Mouse (Mus musculus): ENCODE measurements around the gene Trp53i11. TPM values are rescaled to one million over a fixed set of nuclear protein-coding genes. Genes with fewer than 3 reads are reported as not detected.

Trp53i11 gene
- polyA plus RNA-seq (2014; fragmentation: Illumina TruSeq; extraction: RNeasy Lipid Tissue Mini Kit (QIAGEN cat#74804); ENCODE audit: low read depth, low replicate concordance) = 2.7 TPM

DNA sequence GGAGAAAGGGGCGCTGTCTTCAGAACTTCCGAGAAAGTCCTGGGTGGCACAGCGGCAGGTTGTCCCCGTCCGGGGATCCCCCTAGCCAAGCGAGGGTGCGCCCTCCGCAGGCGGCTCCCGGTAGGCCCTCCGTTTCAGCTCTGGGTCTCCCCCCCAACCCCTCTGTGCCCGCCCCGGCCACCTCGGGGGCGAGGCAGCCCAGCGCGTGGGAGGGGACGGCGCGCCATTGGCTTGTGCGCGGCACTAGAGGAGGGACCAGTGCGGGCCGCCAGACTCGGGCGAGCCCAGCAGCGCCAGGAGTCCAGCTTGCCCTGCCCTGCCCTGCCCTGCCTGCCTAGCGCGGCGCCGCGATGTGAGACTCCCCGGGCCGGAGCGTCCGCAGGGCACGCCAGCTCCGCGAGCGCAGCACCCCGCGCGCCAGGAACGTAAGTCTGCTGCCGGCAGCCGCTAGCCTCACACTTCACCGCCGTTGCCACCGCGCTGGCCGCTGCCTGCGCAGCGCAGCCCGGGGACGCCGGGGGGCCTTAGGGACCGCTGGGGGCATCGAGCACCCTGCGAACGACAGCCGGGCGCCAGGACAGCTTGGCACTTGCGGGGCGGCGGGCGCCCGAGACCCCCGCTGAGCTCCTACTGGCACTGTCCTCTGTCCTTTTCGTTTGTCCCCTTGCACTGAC, at the start of gene Trp53i11:
TSS of gene Trp53i11 (plus strand) at position 226 of the 674 bp plus-strand sequence.

Other genes with a start within 250 kb of the Trp53i11 start
- gene Prdm11, start 141.4 kb upstream of the Trp53i11 start, polyA plus RNA-seq (2014; fragmentation: Illumina TruSeq; extraction: RNeasy Lipid Tissue Mini Kit (QIAGEN cat#74804); ENCODE audit: low read depth, low replicate concordance) = 1.1 TPM
- gene Tspan18, start 147.0 kb downstream of the Trp53i11 start, polyA plus RNA-seq (2014; fragmentation: Illumina TruSeq; extraction: RNeasy Lipid Tissue Mini Kit (QIAGEN cat#74804); ENCODE audit: low read depth, low replicate concordance) = 4.6 TPM